Mouse (Mus musculus) CH12.LX (cell line): ENCODE measurements around the gene Meis2. TPM values are rescaled to one million over a fixed set of nuclear protein-coding genes. Genes with fewer than 3 reads are reported as not detected.

Experiments
- DNase-seq: peaks from one replicate; pipeline ENCODE4 v3.0.0-alpha.2; 2013; ENCODE audit errors: extremely low read depth
- H3K27ac ChIP-seq: 2 replicates; pipeline ENCODE4 v1.5.1; 2012; ENCODE audit warnings: low read depth, mild to moderate bottlenecking, control low read depth, moderate library complexity; ENCODE audit not compliant: insufficient read depth
- H3K27me3 ChIP-seq: replicated peaks from 2 replicates; pipeline ENCODE3; 2012; ENCODE audit warnings: inconsistent platforms
- H3K36me3 ChIP-seq, 2 experiments: replicated peaks in 1 of 2; 2 replicates each; pipeline versions ENCODE3 to v1.6.1; 2012; ENCODE audit warnings: inconsistent platforms in 1 of 2, low read length in 1 of 2, mild to moderate bottlenecking in 1 of 2, mixed read lengths in 1 of 2, moderate library complexity in 1 of 2; ENCODE audit not compliant: control insufficient read depth in 1 of 2, insufficient read depth in 1 of 2
- H3K4me1 ChIP-seq, 2 experiments: 2 replicates each; pipeline ENCODE4 v1.6.1; 2012; ENCODE audit warnings: inconsistent platforms in 1 of 2, moderate library complexity in 1 of 2; ENCODE audit not compliant: insufficient read depth in 2 of 2, control insufficient read depth in 1 of 2
- H3K4me2 ChIP-seq: 2 replicates; pipeline ENCODE4 v1.6.1; 2012; ENCODE audit warnings: low read depth, mild to moderate bottlenecking, control low read depth; ENCODE audit not compliant: poor library complexity, insufficient read depth, severe bottlenecking
- H3K4me3 ChIP-seq, 3 experiments: fragments of 150-350 bp in 1 of 3; sonication (generic) in 1 of 3; replicated peaks in 1 of 3; 2 replicates each; pipeline versions ENCODE3 to v1.5.1; 2011 to 2012; ENCODE audit warnings: low read depth in 2 of 3, low read length in 2 of 3, mild to moderate bottlenecking in 2 of 3, moderate library complexity in 2 of 3, control low read depth in 1 of 3, improper control_type of control experiment in 1 of 3, inconsistent platforms in 1 of 3, mixed read lengths in 1 of 3; ENCODE audit not compliant: poor library complexity in 1 of 3
- H3K79me2 ChIP-seq: replicated peaks from 2 replicates; pipeline ENCODE4 v1.6.1; 2012; ENCODE audit warnings: mild to moderate bottlenecking, moderate library complexity; ENCODE audit not compliant: control insufficient read depth, poor library complexity, insufficient read depth, severe bottlenecking; ENCODE audit errors: extremely low read depth
- H3K9ac ChIP-seq: 2 replicates; pipeline ENCODE4 v1.6.1; 2012; ENCODE audit warnings: low read depth, mild to moderate bottlenecking, control low read depth, moderate library complexity; ENCODE audit not compliant: insufficient read depth
- H3K9me3 ChIP-seq: replicated peaks from 2 replicates; pipeline ENCODE3; 2012; ENCODE audit warnings: low read length, inconsistent platforms, mixed read lengths
- CHD1 ChIP-seq: IDR thresholded peaks from 2 replicates; pipeline ENCODE4 v1.6.1; 2012; ENCODE audit warnings: low read depth, low read length, improper control_type of control experiment, inconsistent platforms
- CTCF ChIP-seq, 2 experiments: IDR thresholded peaks in 1 of 2; conservative IDR thresholded peaks in 1 of 2; 2 replicates each; pipeline ENCODE4 v1.5.1; 2011 to 2012; ENCODE audit warnings: low read depth in 2 of 2, low read length in 2 of 2, improper control_type of control experiment in 1 of 2, inconsistent platforms in 1 of 2, mild to moderate bottlenecking in 1 of 2, moderate library complexity in 1 of 2
- ELF1 ChIP-seq: IDR thresholded peaks from 2 replicates; pipeline ENCODE4 v1.6.1; 2014; ENCODE audit warnings: low read depth, mild to moderate bottlenecking, inconsistent platforms, low read length, improper control_type of control experiment
- GABPA ChIP-seq: IDR thresholded peaks from 2 replicates; pipeline ENCODE4 v1.6.1; 2012; ENCODE audit warnings: low read depth, low read length, improper control_type of control experiment, inconsistent platforms; ENCODE audit not compliant: insufficient replicate concordance
- HCFC1 ChIP-seq: IDR thresholded peaks from 2 replicates; pipeline ENCODE4 v1.6.1; 2012; ENCODE audit warnings: low read depth, mild to moderate bottlenecking, inconsistent platforms, low read length, improper control_type of control experiment
- IRF4 ChIP-seq: IDR thresholded peaks from 2 replicates; pipeline ENCODE4 v1.6.1; 2014; ENCODE audit warnings: low read depth, mild to moderate bottlenecking, inconsistent platforms, low read length, improper control_type of control experiment
- JUND ChIP-seq: conservative IDR thresholded peaks from 2 replicates; pipeline ENCODE4 v1.6.1; 2011; ENCODE audit warnings: low read depth, low read length, improper control_type of control experiment
- KAT2A ChIP-seq: IDR thresholded peaks from 2 replicates; pipeline ENCODE4 v1.6.1; 2012; ENCODE audit warnings: low read length, improper control_type of control experiment, inconsistent platforms; ENCODE audit not compliant: insufficient replicate concordance
- MAFK ChIP-seq: IDR thresholded peaks from 2 replicates; pipeline ENCODE4 v1.6.1; 2011; ENCODE audit warnings: low read length, improper control_type of control experiment; ENCODE audit not compliant: insufficient replicate concordance
- MAZ ChIP-seq: IDR thresholded peaks from 2 replicates; pipeline ENCODE4 v1.6.1; 2012; ENCODE audit warnings: low read depth, mild to moderate bottlenecking, inconsistent platforms, low read length, improper control_type of control experiment, moderate library complexity
- MEF2A ChIP-seq: IDR thresholded peaks from 2 replicates; pipeline ENCODE4 v1.6.1; 2014; ENCODE audit warnings: low read depth, mild to moderate bottlenecking, inconsistent platforms, low read length, improper control_type of control experiment, borderline replicate concordance
- MYC ChIP-seq: IDR thresholded peaks from 2 replicates; pipeline ENCODE4 v1.6.1; 2011; ENCODE audit warnings: low read depth, mild to moderate bottlenecking, improper control_type of control experiment, low read length
- NRF1 ChIP-seq: IDR thresholded peaks from 2 replicates; pipeline ENCODE4 v1.6.1; 2014; ENCODE audit warnings: low read depth, mild to moderate bottlenecking, inconsistent platforms, low read length, improper control_type of control experiment, moderate library complexity
- POLR2AphosphoS2 ChIP-seq: IDR thresholded peaks from 2 replicates; pipeline ENCODE4 v1.6.1; 2011; ENCODE audit warnings: low read depth, low read length, improper control_type of control experiment
- RAD21 ChIP-seq: IDR thresholded peaks from 2 replicates; pipeline ENCODE4 v1.6.1; 2011; ENCODE audit warnings: low read depth, mild to moderate bottlenecking, low read length, improper control_type of control experiment, moderate library complexity
- RCOR1 ChIP-seq: conservative IDR thresholded peaks from 2 replicates; pipeline ENCODE4 v1.6.1; 2012; ENCODE audit warnings: low read depth, mild to moderate bottlenecking, inconsistent platforms, low read length, improper control_type of control experiment
- TBP ChIP-seq: conservative IDR thresholded peaks from 2 replicates; pipeline ENCODE4 v1.6.1; 2011; ENCODE audit warnings: low read depth, low read length, improper control_type of control experiment
- TCF12 ChIP-seq: IDR thresholded peaks from 2 replicates; pipeline ENCODE4 v1.6.1; 2014; ENCODE audit warnings: low read depth, mild to moderate bottlenecking, inconsistent platforms, low read length, improper control_type of control experiment
- ZKSCAN1 ChIP-seq: IDR thresholded peaks from 2 replicates; pipeline ENCODE4 v1.6.1; 2012; ENCODE audit warnings: low read depth, inconsistent platforms, low read length, improper control_type of control experiment, borderline replicate concordance
- ZMIZ1 ChIP-seq: IDR thresholded peaks from 2 replicates; pipeline ENCODE4 v1.6.1; 2012; ENCODE audit warnings: low read depth, mild to moderate bottlenecking, inconsistent platforms, low read length, improper control_type of control experiment
- dilution Hi-C: fragments of 300-500 bp; cut with MboI; formaldehyde crosslinking; loops from 2 replicates; pipeline ENCODE4 v1.14.3; 2020; ENCODE audit warnings: low sequenced_read_pairs; ENCODE audit not compliant: extremely low pct_unique_long_range_greater_than_20kb, extremely low pct_ligation_motif_present
- in situ Hi-C: fragments of 300-500 bp; cut with MboI; formaldehyde crosslinking; loops from 3 replicates; pipeline ENCODE4 v1.14.3; 2019; ENCODE audit warnings: low sequenced_read_pairs, low pct_ligation_motif_present, low pct_unique_long_range_greater_than_20kb, mixed read lengths
- polyA plus RNA-seq: library from polyadenylated mRNA; unstranded; fragments of >175 nt; gene quantifications from 2 replicates; pipeline ENCODE4 v1.2.1, GENCODE M21; 2012; ENCODE audit warnings: low read depth; ENCODE audit not compliant: insufficient read length
- total RNA-seq, 2 experiments: library from RNA; depleted of rRNA; stranded (reverse); fragments of 300-350 nt in 1 of 2; fragments of >200 nt in 1 of 2; gene quantifications; 2 replicates each; pipeline ENCODE4 v1.2.3; 2012 to 2014

Meis2 gene
- total and polyA plus RNA-seq, 3 experiments = not detected

GRCm38 (mm10) chr2:115936786-115937185, 128.9 kb downstream of the Meis2 start:
- H3K4me3 ChIP-seq = no peak overlapping the region
- no peaks in the 10 kb centered on the region for H3K36me3 ChIP-seq
- H3K27ac ChIP-seq = no peak overlapping the region
- TF ChIP-seq RCOR1 (no peak), IRF4 (no peak), ZMIZ1 (no peak)
- H3K4me1 ChIP-seq = no peaks in the 10 kb centered on the region
- dilution Hi-C loops = no loop called here
- no peaks in the 10 kb centered on the region for H3K9me3 ChIP-seq
- DNase-seq = no peak
- no peak overlapping the region for H3K9ac ChIP-seq
- H3K79me2 ChIP-seq = no peaks in the 10 kb centered on the region
- in situ Hi-C loops = no loop called here
- H3K4me2 ChIP-seq = no peak overlapping the region
- H3K27me3 ChIP-seq = no peaks in the 10 kb centered on the region

- in situ Hi-C loops = no loop called here
- Histone ChIP-seq H3K9me3 (no peaks in the 10 kb centered on the region), H3K4me2 (no peak overlapping the region), H3K4me3 (no peak overlapping the region), H3K27ac (no peak overlapping the region), H3K4me1 (no peaks in the 10 kb centered on the region), H3K9ac (no peak overlapping the region), H3K79me2 (no peaks in the 10 kb centered on the region), H3K36me3 (no peaks in the 10 kb centered on the region), H3K27me3 (no peaks in the 10 kb centered on the region)
- DNase-seq = no peak
- TF ChIP-seq CTCF (conservative IDR thresholded peaks at IDR 0.05 in 1 of 2, IDR thresholded peaks at IDR 0.05 in 1 of 2; ENCODE audit: low read depth in 2 of 2, low read length in 2 of 2) = no peak
- TF ChIP-seq NRF1 = no peak
- TF ChIP-seq MEF2A = no peak
- TF ChIP-seq RCOR1 = no peak
- no peak for TF ChIP-seq HCFC1
- TF ChIP-seq RAD21 = no peak
- no peak for TF ChIP-seq MAZ
- no peak for TF ChIP-seq JUND
- no peak for TF ChIP-seq TCF12
- TF ChIP-seq IRF4 = no peak
- no peak for TF ChIP-seq ELF1
- dilution Hi-C loops = no loop called here
Observed at GRCm38 (mm10) chr2:115934299-115934698, 131.3 kb downstream of the Meis2 start.

GRCm38 (mm10) chr2:115933259-115933658, 132.4 kb downstream of the Meis2 start:
- in situ Hi-C loops = no loop called here
- no peak overlapping the region for H3K9ac ChIP-seq
- no peaks in the 10 kb centered on the region for H3K9me3 ChIP-seq
- H3K36me3 ChIP-seq = no peaks in the 10 kb centered on the region
- no peak overlapping the region for H3K4me3 ChIP-seq
- no peak for TF ChIP-seq MYC
- no peak for TF ChIP-seq RAD21
- no peak for TF ChIP-seq GABPA
- TF ChIP-seq CHD1 = no peak
- TF ChIP-seq MAFK = no peak
- TF ChIP-seq POLR2AphosphoS2 = no peak
- no peak for TF ChIP-seq KAT2A
- TF ChIP-seq ZKSCAN1 = no peak
- TF ChIP-seq TBP = no peak
- H3K4me1 ChIP-seq = no peaks in the 10 kb centered on the region
- H3K4me2 ChIP-seq = no peak overlapping the region
- DNase-seq = no peak
- H3K27me3 ChIP-seq = no peaks in the 10 kb centered on the region
- H3K27ac ChIP-seq = no peak overlapping the region
- H3K79me2 ChIP-seq = no peaks in the 10 kb centered on the region
- dilution Hi-C loops = no loop called here
